Mouse (Mus musculus): ENCODE data around the gene Clip1. TPM values are rescaled to one million over a fixed set of nuclear protein-coding genes. Genes with fewer than 3 reads are reported as not detected.

Gene Clip1
- polyA plus RNA-seq, 1 experiment from 2014 or later, result 34.2 TPM

- 47% methylated on average over 9 of the region's 9 CpGs for WGBS
- Histone ChIP-seq H3K36me3 (replicated peaks; ENCODE audit: control insufficient read depth, insufficient read depth, low read depth, low read length) (no peaks in the 10 kb centered on the region), H3K9me3 (replicated peaks; ENCODE audit: control insufficient read depth, low read length) (no peaks in the 10 kb centered on the region), H3K4me1 (ENCODE audit: control insufficient read depth, insufficient read depth, low read length) (peaks cover 9% of the 10 kb centered on the region; the same call in 1 of the 2 replicates), H3K4me3 (ENCODE audit: low read depth, low read length) (no peak overlapping the region), H3K9ac (replicated peaks; ENCODE audit: low read length) (no peak overlapping the region), H3K4me2 (ENCODE audit: low read depth, low read length) (no peak overlapping the region), H3K27ac (replicated peaks; ENCODE audit: low read depth, low read length) (peak overlapping the region; percentile 47), H3K27me3 (ENCODE audit: control insufficient read depth, insufficient read depth, low read length) (no peaks in the 10 kb centered on the region)
- ATAC-seq (replicated peaks; ENCODE audit: insufficient number of reproducible peaks, low FRiP score, low TSS enrichment, low read depth), result no peak
- DNase-seq (ENCODE audit: low spot score), result peak; percentile 67
Measured at GRCm38 (mm10) chr5:123669991-123670799, 14.2 kb downstream of the Clip1 start.

- H3K9ac ChIP-seq (replicated peaks; ENCODE audit: low read length), result no peak overlapping the region
- 92% methylated on average over 12 of the region's 12 CpGs for WGBS
- no peak for DNase-seq (ENCODE audit: low spot score)
- H3K4me3 ChIP-seq (ENCODE audit: low read depth, low read length), result no peak overlapping the region
- ATAC-seq (replicated peaks; ENCODE audit: insufficient number of reproducible peaks, low FRiP score, low TSS enrichment, low read depth), result no peak
- H3K36me3 ChIP-seq (replicated peaks; ENCODE audit: control insufficient read depth, insufficient read depth, low read depth, low read length), result no peaks in the 10 kb centered on the region
- H3K27me3 ChIP-seq (ENCODE audit: control insufficient read depth, insufficient read depth, low read length), result no peaks in the 10 kb centered on the region
- H3K9me3 ChIP-seq (replicated peaks; ENCODE audit: control insufficient read depth, low read length), result no peaks in the 10 kb centered on the region
- H3K4me1 ChIP-seq (ENCODE audit: control insufficient read depth, insufficient read depth, low read length), result peaks cover 9% of the 10 kb centered on the region; the same call in 1 of the 2 replicates
- H3K27ac ChIP-seq (replicated peaks; ENCODE audit: low read depth, low read length), result no peak overlapping the region
- H3K4me2 ChIP-seq (ENCODE audit: low read depth, low read length), result no peak overlapping the region
Measured at GRCm38 (mm10) chr5:123667915-123668314, 16.5 kb downstream of the Clip1 start.

GRCm38 (mm10) chr5:123665956-123666355 is 18.5 kb downstream of the Clip1 start:
- Histone ChIP-seq H3K9ac (replicated peaks; ENCODE audit: low read length) (no peak overlapping the region), H3K9me3 (replicated peaks; ENCODE audit: control insufficient read depth, low read length) (no peaks in the 10 kb centered on the region), H3K27ac (replicated peaks; ENCODE audit: low read depth, low read length) (no peak overlapping the region), H3K4me3 (ENCODE audit: low read depth, low read length) (no peak overlapping the region), H3K27me3 (ENCODE audit: control insufficient read depth, insufficient read depth, low read length) (no peaks in the 10 kb centered on the region), H3K4me2 (ENCODE audit: low read depth, low read length) (no peak overlapping the region), H3K36me3 (replicated peaks; ENCODE audit: control insufficient read depth, insufficient read depth, low read depth, low read length) (no peaks in the 10 kb centered on the region), H3K4me1 (ENCODE audit: control insufficient read depth, insufficient read depth, low read length) (peaks cover 3% of the 10 kb centered on the region; the same call in 1 of the 2 replicates)
- WGBS, result 88% methylated on average over 7 of the region's 7 CpGs
- no peak for DNase-seq (ENCODE audit: low spot score)
- no peak for ATAC-seq (replicated peaks; ENCODE audit: insufficient number of reproducible peaks, low FRiP score, low TSS enrichment, low read depth)

- 76% methylated on average over 7 of the region's 7 CpGs for WGBS
- Histone ChIP-seq H3K9me3 (replicated peaks; ENCODE audit: control insufficient read depth, low read length) (no peaks in the 10 kb centered on the region), H3K27me3 (ENCODE audit: control insufficient read depth, insufficient read depth, low read length) (no peaks in the 10 kb centered on the region), H3K36me3 (replicated peaks; ENCODE audit: control insufficient read depth, insufficient read depth, low read depth, low read length) (no peaks in the 10 kb centered on the region), H3K4me2 (ENCODE audit: low read depth, low read length) (no peak overlapping the region), H3K4me1 (ENCODE audit: control insufficient read depth, insufficient read depth, low read length) (no peaks in the 10 kb centered on the region), H3K9ac (replicated peaks; ENCODE audit: low read length) (no peak overlapping the region), H3K27ac (replicated peaks; ENCODE audit: low read depth, low read length) (no peak overlapping the region), H3K4me3 (ENCODE audit: low read depth, low read length) (no peak overlapping the region)
- no peak for DNase-seq (ENCODE audit: low spot score)
- ATAC-seq (replicated peaks; ENCODE audit: insufficient number of reproducible peaks, low FRiP score, low TSS enrichment, low read depth), result no peak
Measured at GRCm38 (mm10) chr5:123664329-123664728, 20.1 kb downstream of the Clip1 start.

GRCm38 (mm10) chr5:123662059-123662458 is 22.4 kb downstream of the Clip1 start:
- no peak for DNase-seq (ENCODE audit: low spot score)
- no peaks in the 10 kb centered on the region for H3K9me3 ChIP-seq (replicated peaks; ENCODE audit: control insufficient read depth, low read length)
- WGBS, result 44% methylated on average over 9 of the region's 9 CpGs
- no peak overlapping the region for H3K4me2 ChIP-seq (ENCODE audit: low read depth, low read length)
- no peaks in the 10 kb centered on the region for H3K27me3 ChIP-seq (ENCODE audit: control insufficient read depth, insufficient read depth, low read length)
- no peaks in the 10 kb centered on the region for H3K36me3 ChIP-seq (replicated peaks; ENCODE audit: control insufficient read depth, insufficient read depth, low read depth, low read length)
- H3K9ac ChIP-seq (replicated peaks; ENCODE audit: low read length), result no peak overlapping the region
- no peak overlapping the region for H3K27ac ChIP-seq (replicated peaks; ENCODE audit: low read depth, low read length)
- no peak for ATAC-seq (replicated peaks; ENCODE audit: insufficient number of reproducible peaks, low FRiP score, low TSS enrichment, low read depth)
- no peak overlapping the region for H3K4me3 ChIP-seq (ENCODE audit: low read depth, low read length)
- H3K4me1 ChIP-seq (ENCODE audit: control insufficient read depth, insufficient read depth, low read length), result no peaks in the 10 kb centered on the region

- Histone ChIP-seq H3K27ac (replicated peaks; ENCODE audit: low read depth, low read length) (no peak overlapping the region), H3K36me3 (replicated peaks; ENCODE audit: control insufficient read depth, insufficient read depth, low read depth, low read length) (no peaks in the 10 kb centered on the region), H3K4me1 (ENCODE audit: control insufficient read depth, insufficient read depth, low read length) (no peaks in the 10 kb centered on the region), H3K9ac (replicated peaks; ENCODE audit: low read length) (no peak overlapping the region), H3K4me2 (ENCODE audit: low read depth, low read length) (no peak overlapping the region), H3K9me3 (replicated peaks; ENCODE audit: control insufficient read depth, low read length) (no peaks in the 10 kb centered on the region), H3K4me3 (ENCODE audit: low read depth, low read length) (no peak overlapping the region), H3K27me3 (ENCODE audit: control insufficient read depth, insufficient read depth, low read length) (no peaks in the 10 kb centered on the region)
- 79% methylated on average over 3 of the region's 3 CpGs for WGBS
- DNase-seq (ENCODE audit: low spot score) (no peak), ATAC-seq (replicated peaks; ENCODE audit: insufficient number of reproducible peaks, low FRiP score, low TSS enrichment, low read depth) (no peak)
Measured at GRCm38 (mm10) chr5:123661602-123662001, 22.8 kb downstream of the Clip1 start.

GRCm38 (mm10) chr5:123657651-123658050 is 26.8 kb downstream of the Clip1 start:
- no peak overlapping the region for H3K27ac ChIP-seq (replicated peaks; ENCODE audit: low read depth, low read length)
- no peak for DNase-seq (ENCODE audit: low spot score)
- ATAC-seq (replicated peaks; ENCODE audit: insufficient number of reproducible peaks, low FRiP score, low TSS enrichment, low read depth), result no peak
- no peak overlapping the region for H3K4me3 ChIP-seq (ENCODE audit: low read depth, low read length)
- whole genome bisulfite sequencing, result 81% methylated on average over 7 of the region's 7 CpGs
- no peaks in the 10 kb centered on the region for H3K4me1 ChIP-seq (ENCODE audit: control insufficient read depth, insufficient read depth, low read length)
- H3K9ac ChIP-seq (replicated peaks; ENCODE audit: low read length), result no peak overlapping the region
- no peaks in the 10 kb centered on the region; the same call in 1 of the 2 replicates for H3K36me3 ChIP-seq (replicated peaks; ENCODE audit: control insufficient read depth, insufficient read depth, low read depth, low read length)
- no peaks in the 10 kb centered on the region for H3K9me3 ChIP-seq (replicated peaks; ENCODE audit: control insufficient read depth, low read length)
- no peak overlapping the region for H3K4me2 ChIP-seq (ENCODE audit: low read depth, low read length)
- H3K27me3 ChIP-seq (ENCODE audit: control insufficient read depth, insufficient read depth, low read length), result no peaks in the 10 kb centered on the region

- H3K9ac ChIP-seq (replicated peaks; ENCODE audit: low read length), result no peak overlapping the region
- ATAC-seq (replicated peaks; ENCODE audit: insufficient number of reproducible peaks, low FRiP score, low TSS enrichment, low read depth), result no peak
- no peak overlapping the region for H3K4me3 ChIP-seq (ENCODE audit: low read depth, low read length)
- H3K27me3 ChIP-seq (ENCODE audit: control insufficient read depth, insufficient read depth, low read length), result no peaks in the 10 kb centered on the region
- H3K36me3 ChIP-seq (replicated peaks; ENCODE audit: control insufficient read depth, insufficient read depth, low read depth, low read length), result no peaks in the 10 kb centered on the region; the same call in 1 of the 2 replicates
- no peak overlapping the region for H3K4me2 ChIP-seq (ENCODE audit: low read depth, low read length)
- H3K4me1 ChIP-seq (ENCODE audit: control insufficient read depth, insufficient read depth, low read length), result no peaks in the 10 kb centered on the region
- H3K27ac ChIP-seq (replicated peaks; ENCODE audit: low read depth, low read length), result no peak overlapping the region
- no peak for DNase-seq (ENCODE audit: low spot score)
- no peaks in the 10 kb centered on the region for H3K9me3 ChIP-seq (replicated peaks; ENCODE audit: control insufficient read depth, low read length)
- WGBS, result 66% methylated on average over 5 of the region's 5 CpGs
Measured at GRCm38 (mm10) chr5:123654937-123655336, 29.5 kb downstream of the Clip1 start.
